Mouse (Mus musculus) cerebral cortex, adult 2 months (tissue): ENCODE measurements around the gene Ephx1.

Experiments
- WGBS: fragments of 180-500 bp; shearing (Covaris S2); methylation state at CpG from one replicate; pipeline ENCODE4 v1.1.7; 2018; 5-methylcytosine and 5-hydroxymethylcytosine counted together

Ephx1 gene

GRCm38 (mm10) chr1:180967261-180967660 is 53.4 kb downstream of the Ephx1 start:
- WGBS, result 91% methylated on average over 7 of the region's 7 CpGs

GRCm38 (mm10) chr1:180966542-180966941 is 54.2 kb downstream of the Ephx1 start:
- 47% methylated on average over 3 of the region's 3 CpGs for WGBS

GRCm38 (mm10) chr1:180965786-180966185 is 54.9 kb downstream of the Ephx1 start:
- 86% methylated on average over 3 of the region's 3 CpGs for WGBS

GRCm38 (mm10) chr1:180958797-180959196 is 61.9 kb downstream of the Ephx1 start:
- WGBS, result 76% methylated on average over 3 of the region's 3 CpGs

DNA sequence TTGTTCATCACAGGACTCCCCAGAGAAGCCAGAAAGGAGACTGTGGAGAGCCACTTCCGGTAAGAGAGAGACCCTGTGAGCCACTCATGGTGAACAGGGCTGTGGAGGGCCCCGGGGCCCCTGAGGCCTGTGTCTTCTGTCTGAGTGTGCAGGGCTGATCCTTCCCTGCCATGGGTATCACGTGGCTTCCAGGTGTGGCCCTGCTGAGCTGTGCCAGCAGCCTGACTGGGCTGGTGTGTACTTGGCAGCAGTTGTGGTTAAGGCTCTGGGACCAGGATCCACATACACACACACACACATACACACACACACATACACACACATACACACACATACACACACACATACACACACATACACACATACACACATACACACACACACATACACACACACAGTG is 62.7 kb downstream of the Ephx1 start:
- 87% methylated on average over 3 of the region's 3 CpGs for WGBS

- 76% methylated on average over 8 of the region's 8 CpGs for WGBS
Observed at GRCm38 (mm10) chr1:180956973-180957381, 63.7 kb downstream of the Ephx1 start.

GRCm38 (mm10) chr1:180956401-180956800 is 64.3 kb downstream of the Ephx1 start:
- WGBS, result 92% methylated on average over 8 of the region's 8 CpGs

DNA sequence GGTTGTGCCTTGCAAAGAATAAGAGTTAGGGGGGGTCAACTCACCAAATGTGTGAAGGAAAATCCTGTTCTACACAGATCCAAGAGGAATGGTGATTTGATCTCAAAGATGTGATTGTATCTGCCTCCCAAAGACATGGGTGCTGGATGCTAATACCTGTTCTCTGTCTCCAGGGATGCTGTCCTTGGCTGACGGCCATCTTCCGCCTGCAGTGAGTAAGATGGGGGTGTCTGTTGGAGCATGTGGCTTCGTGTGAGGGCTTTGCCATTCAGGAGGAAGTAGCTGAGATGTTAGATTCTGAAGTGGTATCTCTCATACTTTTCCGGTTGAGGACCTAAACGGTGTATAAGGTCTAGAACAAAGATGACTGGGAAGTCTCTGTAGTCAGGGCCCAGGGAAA is 67.9 kb downstream of the Ephx1 start:
- 64% methylated on average over 5 of the region's 5 CpGs for WGBS

DNA sequence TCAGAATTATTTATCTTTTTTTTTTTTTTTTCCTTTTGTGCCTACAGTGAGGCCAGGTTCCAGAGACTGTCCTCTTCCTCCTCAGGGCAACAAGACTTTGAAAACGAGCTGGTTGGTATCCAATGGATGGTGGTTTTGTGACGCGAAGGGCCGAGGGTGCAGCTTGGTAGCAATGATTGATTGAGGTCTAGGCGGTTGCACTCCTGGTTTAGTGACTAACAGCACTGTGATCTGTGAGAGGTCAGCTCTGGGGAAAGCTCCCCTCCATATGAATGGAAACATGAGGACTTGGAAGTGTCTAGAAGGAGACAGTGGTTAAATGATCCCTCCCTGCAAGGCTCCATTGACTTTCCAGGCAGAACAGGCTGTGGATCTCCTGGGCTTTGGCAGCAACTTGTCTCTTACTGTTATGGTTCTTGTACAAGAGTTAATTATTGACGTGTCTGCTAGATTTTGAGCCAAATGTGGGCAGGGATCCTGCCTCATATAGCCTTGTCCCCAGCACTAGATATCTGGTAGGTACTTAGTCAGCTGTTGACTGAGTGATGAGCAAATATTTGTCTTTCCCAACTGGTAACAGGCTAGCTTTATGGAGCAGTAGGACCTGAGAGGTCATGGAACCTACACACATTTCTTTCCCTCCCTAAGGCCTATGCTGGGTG is 68.5 kb downstream of the Ephx1 start:
- WGBS, result 91% methylated on average over 6 of the region's 6 CpGs

DNA sequence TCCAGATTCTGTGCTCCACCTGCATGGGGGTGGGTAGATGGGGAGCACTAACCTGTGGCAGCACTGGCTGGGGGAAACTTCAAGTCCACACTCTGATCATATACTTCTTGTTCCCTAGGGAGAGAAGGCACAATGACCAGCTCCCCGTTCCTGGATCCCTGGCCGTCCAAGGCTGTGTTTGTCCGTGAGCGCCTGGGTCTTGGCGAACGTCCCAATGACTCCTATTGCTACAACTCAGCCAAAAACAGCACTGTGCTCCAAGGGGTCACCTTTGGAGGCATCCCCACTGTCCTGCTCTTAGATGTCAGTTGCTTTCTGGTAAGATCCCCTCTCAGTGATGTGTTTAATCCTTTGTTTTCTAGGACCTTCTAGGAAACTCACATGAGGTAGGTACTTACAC is 74.3 kb downstream of the Ephx1 start:
- 71% methylated on average over 6 of the region's 6 CpGs for WGBS

- 50% methylated on average over 20 of the region's 20 CpGs for WGBS
Observed at GRCm38 (mm10) chr1:180945001-180945980, 75.4 kb downstream of the Ephx1 start.

GRCm38 (mm10) chr1:180944553-180944952 is 76.2 kb downstream of the Ephx1 start:
- 77% methylated on average over 4 of the region's 4 CpGs for WGBS

DNA sequence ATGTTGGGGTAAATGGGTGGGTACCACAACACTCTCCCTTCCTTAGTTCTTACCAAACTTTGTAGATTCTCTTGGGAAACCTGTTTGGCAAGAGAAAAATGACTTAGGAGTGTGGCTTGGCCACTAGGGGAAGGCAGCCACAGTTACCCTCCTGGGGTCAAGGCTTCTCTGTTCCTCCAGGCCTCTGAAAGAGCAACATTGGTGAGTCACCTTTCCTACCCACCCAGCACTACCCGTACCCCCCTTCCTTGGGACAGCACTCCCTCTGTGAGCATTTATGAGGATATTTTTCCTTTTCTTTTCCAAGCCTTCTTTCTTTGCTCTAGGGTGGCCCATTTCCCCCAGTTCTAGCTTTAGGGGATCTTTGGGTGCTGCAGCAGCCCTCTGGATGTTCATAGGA is 76.8 kb downstream of the Ephx1 start:
- WGBS, result 72% methylated on average over 1 of the region's 1 CpGs

DNA sequence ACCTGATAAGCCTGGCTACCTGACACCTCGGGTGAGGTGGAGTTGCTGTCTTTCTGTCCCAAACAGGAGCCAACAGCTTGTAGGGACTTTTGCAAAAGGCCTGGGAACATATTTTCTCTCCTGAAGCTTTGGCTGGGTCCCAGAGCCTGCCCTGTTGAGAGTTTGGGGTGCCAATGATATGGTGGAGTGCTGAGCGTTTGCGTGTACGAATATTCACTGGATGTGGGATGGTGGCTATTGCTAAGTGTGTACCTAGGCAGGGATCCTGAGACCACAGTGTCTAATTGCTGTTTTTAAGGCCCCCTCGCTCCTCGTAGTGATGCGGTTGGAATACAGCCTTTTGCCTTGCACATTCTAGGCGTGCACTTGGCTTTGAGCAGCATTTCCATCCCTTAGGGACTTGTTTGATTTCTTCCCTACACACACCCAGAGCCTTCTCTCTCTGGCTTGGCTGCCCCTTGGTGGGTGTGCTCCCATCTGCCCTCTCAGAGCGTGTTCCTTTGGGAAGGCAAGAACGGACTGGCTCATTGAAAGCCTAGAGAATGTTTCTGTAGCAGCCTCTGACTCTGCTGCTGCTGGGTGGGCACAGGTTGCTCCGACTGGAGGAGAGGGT is 77.6 kb downstream of the Ephx1 start:
- WGBS, result 72% methylated on average over 11 of the region's 11 CpGs

DNA sequence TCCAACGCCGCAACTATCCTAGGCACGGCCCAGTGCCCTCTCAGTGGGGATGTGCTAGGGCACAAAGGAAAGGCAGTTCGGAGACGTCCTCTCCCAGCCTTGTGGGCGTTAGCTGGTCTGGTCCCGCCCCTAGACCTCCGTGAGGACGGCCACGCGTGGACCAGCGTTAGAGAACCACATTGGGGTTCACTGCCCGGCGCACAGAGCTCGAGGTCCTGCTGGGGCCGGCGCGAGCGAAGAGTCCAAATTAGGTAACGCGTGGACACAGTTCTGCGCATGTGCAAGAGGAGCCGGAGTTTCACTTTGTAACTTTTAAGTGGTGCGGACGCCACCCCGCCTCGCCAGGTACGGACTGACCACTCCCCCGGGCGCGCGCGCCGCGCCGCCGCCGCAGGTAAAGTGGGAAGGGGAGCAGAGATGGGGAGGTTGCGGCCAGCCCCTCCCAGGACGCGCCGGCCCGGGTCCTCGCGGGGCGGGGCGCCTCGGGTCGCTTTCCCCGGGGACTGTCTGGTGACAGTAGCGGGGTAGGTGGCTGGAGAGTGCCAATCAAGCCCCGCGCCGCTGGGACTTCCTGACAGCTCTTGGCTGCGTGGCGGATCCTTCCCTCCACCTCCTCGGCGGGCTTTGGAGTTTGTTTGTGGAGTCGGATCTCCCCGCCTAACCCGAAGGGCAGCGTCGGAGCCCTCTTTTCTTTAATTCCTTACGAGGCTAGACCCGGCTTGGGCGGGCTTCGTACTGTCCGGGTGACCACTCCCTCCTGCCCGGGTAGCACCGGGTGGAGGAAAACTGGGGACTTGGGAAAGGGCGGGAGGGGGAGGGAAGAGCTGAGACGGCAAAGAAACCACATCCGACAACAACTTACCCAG is 78.3 kb downstream of the Ephx1 start, which contains the start of gene Tmem63a:
Tmem63a (plus strand) TSS at position 179 of the 866 bp plus-strand sequence.
- WGBS, result 2% methylated on average over 73 of the region's 73 CpGs

DNA sequence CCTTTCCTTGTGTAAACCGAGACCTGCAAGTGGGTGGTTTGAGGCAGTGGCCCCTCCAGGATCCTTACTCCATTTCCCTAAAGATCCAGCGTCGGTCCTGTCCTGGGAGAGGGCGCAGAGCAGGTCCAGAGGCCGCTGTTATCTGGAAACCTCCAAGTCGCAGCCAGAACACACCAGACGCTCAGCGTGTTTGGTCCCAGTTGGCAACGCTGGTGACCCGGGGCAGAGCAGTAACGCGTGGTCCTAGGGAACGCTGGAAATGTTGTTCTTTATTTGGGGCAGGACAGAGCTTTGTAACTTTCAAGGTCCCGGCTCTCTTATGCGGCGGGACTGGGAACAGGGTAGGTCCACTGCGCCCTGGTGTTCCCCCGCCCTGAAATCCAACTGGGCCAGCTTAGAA is 79.0 kb downstream of the Ephx1 start:
- WGBS, result 15% methylated on average over 18 of the region's 18 CpGs

DNA sequence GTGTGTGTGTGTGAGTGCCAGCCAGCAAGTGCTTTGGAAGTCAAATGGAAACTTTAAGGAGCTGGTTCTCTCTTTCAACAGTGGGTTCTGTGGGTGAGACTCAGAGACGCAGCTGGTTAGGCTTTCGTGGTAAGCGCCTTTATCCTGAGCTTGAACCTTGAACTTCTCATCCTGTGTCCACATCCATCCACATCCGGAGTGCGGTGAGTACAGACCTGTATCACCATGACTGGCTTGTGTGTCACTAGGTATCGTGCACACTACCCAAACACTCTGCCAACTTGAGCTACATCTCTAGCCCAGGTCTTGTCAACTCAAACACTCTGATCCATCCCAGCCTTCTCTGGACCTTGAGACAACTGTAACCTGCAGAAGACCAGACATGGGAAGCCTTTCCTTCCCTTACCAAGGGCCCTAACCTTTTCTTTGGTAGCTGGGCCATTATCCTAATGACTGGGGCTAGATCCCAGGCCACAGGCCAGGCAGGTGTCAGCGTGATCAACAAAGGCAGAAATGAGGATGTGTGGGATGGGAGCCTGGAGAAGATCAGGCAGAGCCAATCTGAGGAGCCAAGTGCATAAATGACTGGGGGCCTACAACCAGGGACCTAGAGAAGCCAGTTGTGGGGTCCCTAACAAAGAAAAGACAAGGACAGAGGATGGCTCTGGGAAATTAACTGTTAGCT is 79.8 kb downstream of the Ephx1 start:
- 91% methylated on average over 7 of the region's 7 CpGs for WGBS

- WGBS, result 90% methylated on average over 2 of the region's 2 CpGs
Observed at GRCm38 (mm10) chr1:180938781-180939180, 81.9 kb downstream of the Ephx1 start.

- 72% methylated on average over 13 of the region's 13 CpGs for WGBS
Observed at GRCm38 (mm10) chr1:180937631-180938030, 83.1 kb downstream of the Ephx1 start.

- WGBS, result 15% methylated on average over 41 of the region's 41 CpGs
Observed at GRCm38 (mm10) chr1:180936610-180937398, 83.9 kb downstream of the Ephx1 start.
